Mouse (Mus musculus): Measurements from ENCODE around the gene Tbc1d9b. TPM values are rescaled to one million over a fixed set of nuclear protein-coding genes. Genes with fewer than 3 reads are reported as not detected.
"Not testable (repeated sequence)": the region's sequence is repeated elsewhere in the genome, so short reads cannot be mapped to it uniquely, and the experiment has no call there.

Tbc1d9b gene
- total RNA-seq, 2 experiments from 2014 or later, result 42.9 to 43.9 TPM

GRCm38 (mm10) chr11:50162338-50163050 lies 31.3 kb downstream of the Tbc1d9b start:
- no peak for DNase-seq (ENCODE audit: low spot score)
- intact Hi-C loops (cut with DNase I), result loop anchor here (5.0 kb wide), 1 partner anchor 200 kb away; no protein-coding TSS in a partner anchor

DNA sequence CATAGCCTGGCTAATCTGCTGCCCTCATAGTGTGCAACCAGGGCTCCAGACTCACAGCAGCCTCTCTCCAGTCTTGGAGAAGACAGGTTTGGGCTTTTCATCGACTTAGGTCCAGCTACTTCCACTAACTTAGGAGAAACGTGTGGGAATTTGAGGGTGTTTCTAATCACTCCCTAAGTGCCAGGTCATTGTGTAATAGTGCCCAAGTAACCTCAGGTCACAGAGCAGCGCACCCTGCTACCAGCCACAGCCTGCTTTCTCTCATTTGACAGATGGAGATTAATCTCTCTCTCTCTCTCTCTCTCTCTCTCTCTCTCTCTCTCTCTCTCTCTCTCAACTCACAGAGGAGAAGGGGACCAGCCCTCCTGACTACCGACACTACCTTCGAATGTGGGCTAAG lies 37.2 kb downstream of the Tbc1d9b start:
- intact Hi-C loops (cut with DNase I), result no loop called here
- DNase-seq (ENCODE audit: low spot score), result no peak

GRCm38 (mm10) chr11:50174111-50174729 lies 43.0 kb downstream of the Tbc1d9b start, which contains the start of gene Mrnip:
Gene Mrnip (plus strand): TSS chr11:50174444.
- not testable (repeated sequence) for DNase-seq (ENCODE audit: low spot score)

GRCm38 (mm10) chr11:50174730-50175187 lies 43.6 kb downstream of the Tbc1d9b start:
- DNase-seq (ENCODE audit: low spot score), result peak; percentile 91
- intact Hi-C loops (cut with DNase I), result loop anchor here (2.0 kb wide), 1 partner anchor 50 kb away; no protein-coding TSS in a partner anchor

More at GRCm38 (mm10) chr11:50174111-50174729, 43.0 kb downstream of the Tbc1d9b start, which contains the start of gene Mrnip:
- intact Hi-C loops (cut with DNase I), result loop anchor here (2.0 kb wide), 1 partner anchor 51 kb away; no protein-coding TSS in a partner anchor

GRCm38 (mm10) chr11:50176351-50176750 lies 45.2 kb downstream of the Tbc1d9b start:
- intact Hi-C loops (cut with DNase I), result no loop called here
- no peak for DNase-seq (ENCODE audit: low spot score)

DNA sequence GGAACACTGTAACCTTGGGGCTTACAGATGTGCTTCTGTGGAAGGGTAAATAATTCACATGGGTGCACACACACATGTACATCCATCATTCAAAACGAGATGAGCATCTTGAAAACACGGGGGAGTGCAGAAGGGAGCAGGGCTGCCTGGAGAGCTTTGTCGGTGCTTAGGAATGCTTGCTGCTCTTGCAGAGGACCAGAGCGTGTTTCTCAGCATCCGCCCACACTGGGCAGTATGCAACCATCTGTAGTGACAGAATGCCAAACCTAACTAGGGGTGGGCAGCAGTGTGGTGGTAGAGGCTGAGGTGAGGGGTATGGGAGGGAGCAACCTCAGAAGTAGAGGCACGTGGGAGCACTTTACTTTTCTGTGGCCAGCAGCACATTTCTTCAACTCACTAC lies 45.9 kb downstream of the Tbc1d9b start:
- no peak for DNase-seq (ENCODE audit: low spot score)
- intact Hi-C loops (cut with DNase I), result no loop called here

DNA sequence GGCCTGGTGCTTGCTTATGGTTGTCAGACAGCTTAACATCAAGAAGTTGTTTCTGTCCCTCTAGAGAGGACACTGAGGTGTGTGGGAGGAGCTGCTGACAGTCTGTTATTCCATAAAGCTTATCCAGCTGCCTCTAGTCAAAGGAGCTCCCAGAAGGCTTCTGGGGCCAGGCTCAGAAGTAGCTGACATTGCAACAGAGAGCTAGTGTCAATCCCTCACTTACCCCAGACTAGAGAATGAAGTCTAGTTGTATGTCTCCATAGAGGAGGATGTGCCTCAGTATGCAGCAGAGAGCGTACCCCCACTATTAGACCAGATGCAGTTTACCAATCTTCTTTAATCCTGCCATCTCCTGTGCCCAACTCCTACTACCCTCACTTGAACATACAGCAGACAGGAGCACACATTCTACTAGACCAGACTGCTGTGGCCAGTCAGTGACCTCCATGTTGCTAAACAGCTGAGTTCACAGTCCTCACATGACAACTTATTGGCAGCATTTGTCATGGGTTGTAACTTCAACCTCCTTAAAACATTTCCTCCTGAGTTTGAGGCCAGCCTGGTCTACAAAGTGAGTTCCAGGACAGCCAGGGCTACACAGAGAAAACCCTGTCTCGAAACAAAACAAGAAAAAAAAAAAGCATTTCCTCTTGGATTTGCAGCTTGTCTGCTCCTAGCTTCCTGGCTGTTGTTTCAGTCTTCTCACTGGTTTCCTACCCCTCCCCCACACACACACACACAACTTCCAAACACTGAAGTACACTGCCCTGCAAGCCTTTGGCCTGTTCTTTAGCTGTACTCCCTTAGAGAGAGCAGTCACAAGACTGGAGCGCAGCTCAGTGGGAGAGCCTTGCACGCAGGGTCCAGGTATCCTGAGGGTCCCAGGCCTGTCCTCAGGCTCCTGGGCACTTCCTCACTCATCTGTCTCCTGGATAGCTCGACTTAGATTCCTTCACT lies 47.6 kb downstream of the Tbc1d9b start:
- DNase-seq (ENCODE audit: low spot score), result no peak
- intact Hi-C loops (cut with DNase I), result no loop called here

DNA sequence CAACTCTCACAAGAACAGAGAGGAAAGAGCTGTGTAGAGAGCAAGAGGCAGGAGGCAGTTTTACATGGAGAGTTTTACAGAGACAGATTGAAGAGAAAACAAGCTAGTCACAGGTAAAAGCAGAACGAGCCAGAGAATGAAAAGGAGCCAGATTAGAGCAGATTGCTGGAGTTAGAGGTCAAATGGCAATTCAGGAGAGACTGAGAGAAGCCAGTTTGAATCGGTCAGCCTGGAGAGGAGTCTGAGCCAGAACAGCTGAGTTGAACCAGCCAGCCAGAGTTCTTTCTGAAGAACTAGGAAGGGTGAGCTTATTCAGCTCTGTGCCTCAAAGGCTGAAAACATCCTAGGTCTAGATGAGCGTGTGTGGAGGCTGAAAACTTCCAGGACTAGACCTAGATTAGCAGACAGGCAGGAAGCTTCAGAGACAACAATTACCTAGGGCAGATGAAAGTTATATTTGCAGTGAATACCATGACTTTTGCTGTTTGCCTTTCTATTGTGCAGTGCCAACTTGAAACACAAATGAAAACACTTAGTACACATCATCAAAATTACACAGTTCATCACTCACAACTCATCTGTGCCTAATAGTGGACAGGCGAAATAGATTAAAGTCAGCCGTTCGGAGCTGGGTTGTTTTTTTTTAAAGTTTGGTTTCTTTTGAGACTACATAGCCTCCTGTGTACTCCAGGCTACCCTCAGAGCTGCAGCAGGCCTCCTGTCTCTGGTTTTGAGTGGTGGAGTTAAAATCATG lies 49.5 kb downstream of the Tbc1d9b start:
- intact Hi-C loops (cut with DNase I), result no loop called here
- DNase-seq (ENCODE audit: low spot score), result no peak

DNA sequence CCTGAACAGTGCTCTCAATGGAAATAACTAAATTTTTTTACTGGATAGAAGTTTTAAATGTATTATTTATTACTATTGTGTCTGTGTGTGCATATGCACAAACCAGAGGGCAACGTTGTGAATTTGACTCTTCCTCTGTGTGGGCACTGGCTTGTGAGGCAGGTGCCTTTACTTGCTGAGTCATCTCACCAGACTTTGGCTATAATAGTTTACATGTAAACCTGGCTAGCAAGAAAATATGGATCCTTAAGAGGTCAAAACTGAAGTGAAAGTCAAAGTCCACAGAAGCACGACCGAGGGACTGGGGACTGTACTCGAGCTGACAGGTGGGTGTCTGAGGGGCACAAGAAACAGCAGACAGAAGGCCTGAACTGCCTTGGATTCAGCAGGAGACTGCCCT lies 51.5 kb downstream of the Tbc1d9b start:
- intact Hi-C loops (cut with DNase I), result no loop called here
- no peak for DNase-seq (ENCODE audit: low spot score)

- intact Hi-C loops (cut with DNase I), result no loop called here
- no peak for DNase-seq (ENCODE audit: low spot score)
Measured at GRCm38 (mm10) chr11:50184788-50185187, 53.6 kb downstream of the Tbc1d9b start.

GRCm38 (mm10) chr11:50188682-50189081 lies 57.5 kb downstream of the Tbc1d9b start:
- intact Hi-C loops (cut with DNase I), result no loop called here
- DNase-seq (ENCODE audit: low spot score), result no peak

DNA sequence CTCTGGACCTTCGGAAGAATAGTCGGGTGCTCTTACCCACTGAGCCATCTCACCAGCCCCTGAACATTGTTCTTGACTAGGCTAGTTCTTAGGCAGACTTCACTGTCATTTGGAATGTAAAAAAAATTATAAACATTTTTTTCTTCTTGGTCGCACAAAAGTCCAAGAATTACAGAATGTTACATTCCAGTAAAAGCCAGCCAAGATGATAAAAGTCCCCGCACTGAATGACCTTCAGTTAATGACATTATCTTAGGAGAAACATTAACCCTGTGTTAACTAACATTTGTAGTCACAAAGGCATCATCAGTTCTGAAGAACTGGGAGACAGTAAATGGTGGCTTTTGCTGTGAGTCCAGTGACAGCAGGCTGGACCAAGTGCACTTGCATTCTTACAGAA lies 59.2 kb downstream of the Tbc1d9b start:
- DNase-seq (ENCODE audit: low spot score), result no peak
- intact Hi-C loops (cut with DNase I), result no loop called here

GRCm38 (mm10) chr11:50192278-50192677 lies 61.1 kb downstream of the Tbc1d9b start:
- DNase-seq (ENCODE audit: low spot score), result no peak
- intact Hi-C loops (cut with DNase I), result no loop called here

GRCm38 (mm10) chr11:50194070-50194469 lies 62.9 kb downstream of the Tbc1d9b start:
- DNase-seq (ENCODE audit: low spot score), result no peak
- intact Hi-C loops (cut with DNase I), result no loop called here

GRCm38 (mm10) chr11:50194793-50195192 lies 63.6 kb downstream of the Tbc1d9b start:
- intact Hi-C loops (cut with DNase I), result no loop called here
- no peak for DNase-seq (ENCODE audit: low spot score)

DNA sequence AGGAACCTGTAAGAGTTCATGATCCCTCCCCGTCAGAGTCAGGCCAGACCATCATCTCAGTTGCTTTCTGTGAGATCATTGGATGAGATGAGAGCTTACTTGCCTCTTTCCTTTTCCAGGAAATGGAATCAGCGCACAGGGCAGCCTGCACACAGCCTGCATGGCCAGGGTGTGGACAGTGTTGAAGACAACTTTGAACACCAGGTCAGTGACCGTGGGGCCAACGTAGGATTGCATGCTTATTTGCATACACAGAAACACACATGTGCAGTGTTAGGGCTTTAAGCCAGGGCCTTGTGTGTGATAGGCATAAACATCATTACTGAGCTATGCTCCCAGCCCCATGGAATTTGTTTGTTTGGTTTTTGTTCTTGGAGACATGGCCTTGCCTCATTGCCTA lies 66.3 kb downstream of the Tbc1d9b start:
- intact Hi-C loops (cut with DNase I), result no loop called here
- no peak for DNase-seq (ENCODE audit: low spot score)

- intact Hi-C loops (cut with DNase I), result no loop called here
- no peak for DNase-seq (ENCODE audit: low spot score)
Measured at GRCm38 (mm10) chr11:50198219-50198846, 67.1 kb downstream of the Tbc1d9b start.

- DNase-seq (ENCODE audit: low spot score), result no peak
- intact Hi-C loops (cut with DNase I), result no loop called here
Measured at GRCm38 (mm10) chr11:50198916-50199315, 67.7 kb downstream of the Tbc1d9b start.

- DNase-seq (ENCODE audit: low spot score), result no peak
Measured at GRCm38 (mm10) chr11:50200613-50201012, 69.4 kb downstream of the Tbc1d9b start.

More at GRCm38 (mm10) chr11:50200613-50201012, 69.4 kb downstream of the Tbc1d9b start:
- intact Hi-C loops (cut with DNase I), result no loop called here
